Mouse (Mus musculus) kidney, adult 8-10 months (tissue): ENCODE data around the gene Myog.
"Not testable (repeated sequence)": the region's sequence is repeated elsewhere in the genome, so short reads cannot be mapped to it uniquely, and the experiment has no call there.

Experiments used
- DNase-seq, 2 experiments: peaks; one replicate each; pipeline ENCODE4 v3.0.0; 2022

Gene Myog

DNA sequence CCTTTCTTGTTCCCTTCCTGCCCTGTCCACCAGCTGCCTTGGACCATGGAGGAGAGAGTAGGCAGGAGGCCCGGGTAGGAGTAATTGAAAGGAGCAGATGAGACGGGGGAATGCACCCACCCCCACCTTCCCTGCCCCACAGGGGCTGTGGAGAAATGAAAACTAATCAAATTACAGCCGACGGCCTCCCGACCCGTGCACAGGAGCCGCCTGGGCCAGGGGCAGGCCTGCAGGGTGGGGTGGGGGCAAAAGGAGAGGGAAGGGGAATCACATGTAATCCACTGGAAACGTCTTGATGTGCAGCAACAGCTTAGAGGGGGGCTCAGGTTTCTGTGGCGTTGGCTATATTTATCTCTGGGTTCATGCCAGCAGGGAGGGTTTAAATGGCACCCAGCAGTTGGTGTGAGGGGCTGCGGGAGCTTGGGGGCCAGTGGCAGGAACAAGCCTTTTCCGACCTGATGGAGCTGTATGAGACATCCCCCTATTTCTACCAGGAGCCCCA lies at the start of gene Myog:
TSS of gene Myog (plus strand) at position 392 of the 502 bp plus-strand sequence.
- DNase-seq = no peak

DNA sequence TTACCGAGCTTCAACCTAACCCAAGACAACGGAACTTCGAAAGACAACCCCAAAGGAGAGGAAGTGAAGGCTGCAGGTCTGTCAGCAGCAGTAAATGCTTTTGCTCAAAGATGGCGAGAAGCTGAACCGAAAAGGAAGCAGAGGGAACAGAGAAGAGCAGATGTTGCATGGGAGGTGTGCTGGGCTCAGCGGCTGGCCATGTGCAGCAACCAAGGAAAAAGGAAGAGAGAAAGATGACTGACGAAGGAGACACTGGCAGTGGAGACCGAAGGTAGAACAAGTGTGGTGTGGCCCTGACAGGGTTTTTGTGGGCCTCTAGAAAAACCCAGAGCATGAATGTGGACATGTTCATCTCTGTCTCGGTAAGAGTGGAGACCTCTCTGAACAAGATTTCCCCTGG lies 49.1 kb upstream of the Myog start:
- no peak for DNase-seq

DNA sequence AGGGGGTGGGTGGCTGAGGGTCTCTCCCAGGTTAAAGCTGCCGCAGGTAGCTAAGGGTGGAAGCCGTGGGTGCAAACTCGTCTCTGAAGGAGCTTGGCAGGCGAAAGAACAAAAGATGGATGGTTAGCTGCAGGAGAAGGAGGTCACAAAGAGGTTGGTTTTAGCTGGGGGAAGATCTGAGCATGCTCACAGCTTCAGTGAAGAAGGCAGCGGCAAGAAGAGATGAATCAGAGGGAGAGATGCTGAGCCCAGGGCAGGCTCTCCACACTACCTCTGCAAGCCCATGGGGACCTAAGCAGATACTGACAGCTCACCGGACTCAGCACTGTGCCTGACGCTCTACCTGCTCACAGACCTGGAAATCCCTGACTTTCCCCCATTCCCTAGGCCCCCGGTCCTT lies 48.5 kb upstream of the Myog start:
- no peak for DNase-seq

DNA sequence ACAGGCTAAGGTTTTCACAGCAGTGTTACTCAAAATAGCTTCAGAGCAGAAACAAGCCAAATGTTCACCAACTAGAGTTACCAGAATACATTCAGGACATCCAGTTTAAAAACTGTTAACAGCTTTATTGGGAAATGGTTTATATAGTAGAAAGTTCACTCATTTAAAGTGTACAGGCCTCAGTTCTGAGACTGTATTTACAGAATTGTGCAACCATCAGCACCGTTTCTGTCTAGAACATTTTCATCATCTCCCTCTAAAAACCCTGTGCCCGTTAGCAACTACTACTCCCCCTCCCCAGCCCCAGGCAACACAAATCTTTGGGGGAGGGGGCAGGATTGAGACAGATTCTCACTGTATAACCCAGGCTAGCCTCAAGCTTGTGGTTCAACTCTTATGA lies 47.5 kb upstream of the Myog start:
- DNase-seq = no peak

DNA sequence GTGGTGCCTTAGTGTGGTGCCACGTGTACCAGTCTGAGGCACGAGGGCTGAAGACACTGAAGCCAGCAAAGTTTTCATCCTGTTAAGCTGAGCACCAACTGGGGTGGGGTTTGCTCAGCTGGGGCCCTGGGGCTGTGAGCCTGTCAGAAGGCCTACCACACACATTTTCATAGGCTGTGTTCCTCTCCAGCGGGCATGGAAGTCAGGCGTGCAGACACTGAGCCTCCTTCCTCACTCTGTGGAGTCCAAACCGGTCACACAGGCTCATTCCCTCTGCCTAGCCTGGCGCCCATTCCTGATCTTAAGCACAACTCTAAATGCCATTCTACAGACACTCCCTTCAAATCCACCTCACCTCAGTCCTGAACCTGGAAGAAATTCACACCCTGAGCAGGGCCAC lies 46.3 kb upstream of the Myog start:
- no peak for DNase-seq

DNA sequence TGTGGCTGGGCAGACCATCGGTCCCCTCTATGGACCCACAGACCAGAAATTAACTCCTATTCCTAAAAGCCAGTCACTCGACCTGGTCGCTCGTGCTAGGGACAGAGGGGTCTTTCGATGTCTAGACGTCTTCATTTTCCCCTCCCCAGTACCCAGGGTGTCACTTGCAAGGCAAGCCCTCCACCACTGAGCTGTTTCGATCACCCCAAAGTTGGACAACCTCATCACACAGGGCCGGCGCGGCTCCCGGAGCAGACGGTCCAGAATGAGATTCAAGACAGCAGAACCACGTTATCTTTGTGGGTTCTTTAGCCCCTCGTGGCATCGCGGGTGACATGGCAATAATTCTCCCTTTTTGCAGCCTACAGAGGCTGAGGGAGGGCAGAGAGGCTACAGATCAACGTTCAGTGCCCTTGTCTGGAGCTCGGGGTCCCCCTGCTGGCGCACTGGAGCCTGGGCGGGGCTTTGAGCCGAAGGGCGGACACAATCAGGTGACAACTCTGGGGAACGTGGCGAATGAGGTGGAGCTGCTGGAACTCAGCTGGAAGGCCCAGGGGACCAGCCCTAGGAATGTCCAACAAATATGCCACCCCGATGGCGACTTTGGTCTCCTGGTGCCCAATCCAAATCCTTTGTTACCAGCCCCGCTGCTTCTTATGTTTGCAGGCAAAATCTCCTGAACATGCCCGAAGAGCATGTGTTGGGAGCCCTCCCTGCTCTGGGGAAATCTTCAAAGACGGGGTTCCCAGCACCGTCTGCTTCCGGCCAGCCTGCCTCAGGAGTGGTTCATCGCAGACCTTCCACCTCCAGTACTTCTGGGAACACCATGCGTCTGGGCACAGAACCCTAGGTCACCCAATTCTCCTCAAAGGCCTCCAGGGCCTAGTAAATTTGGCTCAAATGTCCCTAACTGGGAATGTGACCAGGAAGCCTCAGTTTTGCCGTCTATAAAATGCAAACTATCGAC lies 45.6 kb upstream of the Myog start:
- peak; percentile 83 to 91 for DNase-seq

DNA sequence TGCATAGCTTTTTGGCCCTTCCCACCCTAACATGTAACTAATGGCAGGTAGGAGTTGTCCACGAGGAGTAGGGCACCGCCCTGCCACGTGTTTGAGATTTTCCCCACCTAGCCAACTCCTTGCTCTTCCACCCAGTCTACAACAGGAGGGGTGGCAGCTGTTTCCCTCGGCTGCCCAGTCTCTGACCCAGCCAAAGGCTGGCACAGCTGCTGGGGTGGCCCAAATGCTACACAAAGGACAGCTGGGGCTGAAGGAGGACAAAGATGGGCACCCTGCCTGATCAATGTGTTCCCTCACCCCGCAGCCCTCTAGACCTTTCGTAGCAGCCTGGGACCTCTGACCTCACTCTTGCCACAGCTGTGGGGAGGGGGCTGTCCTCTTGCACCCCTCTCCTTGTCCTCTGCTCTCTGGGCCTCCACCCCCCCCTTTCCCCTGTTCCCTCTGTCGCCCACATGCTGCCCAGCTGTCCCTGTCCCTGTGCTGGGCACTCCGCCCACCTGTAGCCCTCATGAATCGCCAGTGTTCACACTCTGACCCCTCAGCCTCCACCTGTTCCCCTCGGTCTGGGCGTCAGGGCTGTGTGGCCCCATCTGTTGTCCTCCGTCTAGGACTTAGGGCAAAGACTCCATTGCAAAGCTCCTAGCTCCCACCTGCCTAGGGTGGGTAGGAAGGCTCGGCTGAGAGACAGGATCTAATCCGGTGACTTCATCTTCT lies 44.6 kb upstream of the Myog start:
- no peak for DNase-seq

DNA sequence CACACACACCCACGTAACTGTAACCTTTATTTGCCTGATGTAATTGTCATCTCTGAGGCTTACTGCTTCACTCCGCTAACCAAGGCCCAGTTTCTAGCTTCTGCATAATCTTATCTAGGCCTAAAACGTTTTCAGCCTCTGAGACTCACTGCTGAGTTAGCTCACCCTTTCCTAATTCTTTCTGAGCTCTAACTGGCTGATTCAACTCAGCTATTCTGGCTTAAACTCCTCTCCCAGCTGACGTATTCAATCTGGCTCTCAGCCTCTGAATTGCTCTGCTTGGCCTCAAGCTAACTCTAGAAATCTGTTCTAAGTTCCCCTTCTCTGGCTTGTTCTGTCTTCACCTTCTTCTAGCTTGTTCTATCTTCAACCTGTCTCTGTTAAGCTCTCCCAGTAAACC lies 43.2 kb upstream of the Myog start:
- DNase-seq = no peak

DNA sequence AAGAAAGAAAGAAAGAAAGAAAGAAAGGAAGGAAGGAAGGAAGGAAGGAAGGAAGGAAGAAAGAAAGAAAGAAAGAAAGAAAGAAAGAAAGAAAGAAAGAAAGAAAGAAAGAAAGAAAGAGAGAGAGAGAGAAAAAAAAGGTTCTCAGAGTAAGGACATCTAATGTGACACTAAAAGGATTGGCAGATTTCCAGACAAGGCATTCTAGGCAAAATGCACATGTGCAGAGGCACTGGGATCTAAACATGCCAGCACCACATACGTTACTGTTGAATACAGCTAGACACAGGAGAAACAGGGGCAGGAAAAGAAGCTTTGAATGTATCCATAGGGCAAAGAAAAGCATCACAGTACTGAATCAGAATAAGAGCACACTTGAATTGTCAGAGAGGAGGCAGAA lies 40.1 kb upstream of the Myog start:
- DNase-seq = not testable (repeated sequence)

DNA sequence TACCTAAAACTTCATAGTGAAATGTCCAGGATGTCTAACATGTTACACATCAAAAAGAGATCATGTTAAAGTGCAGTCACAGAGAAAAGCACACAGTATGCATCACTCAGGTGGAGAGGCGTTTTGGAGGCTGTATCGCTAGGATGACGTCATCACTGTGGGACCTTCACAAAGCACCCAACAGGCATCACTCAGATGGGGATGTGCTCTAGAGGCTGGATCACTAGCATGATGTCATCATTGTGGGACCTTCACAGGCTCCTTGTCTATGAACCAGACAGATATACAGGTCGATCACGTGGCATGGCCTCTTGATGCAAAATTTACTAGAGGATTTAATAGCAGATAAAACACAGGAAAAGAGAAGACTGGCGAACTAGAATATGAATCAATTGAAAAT lies 25.4 kb upstream of the Myog start:
- no peak for DNase-seq

DNA sequence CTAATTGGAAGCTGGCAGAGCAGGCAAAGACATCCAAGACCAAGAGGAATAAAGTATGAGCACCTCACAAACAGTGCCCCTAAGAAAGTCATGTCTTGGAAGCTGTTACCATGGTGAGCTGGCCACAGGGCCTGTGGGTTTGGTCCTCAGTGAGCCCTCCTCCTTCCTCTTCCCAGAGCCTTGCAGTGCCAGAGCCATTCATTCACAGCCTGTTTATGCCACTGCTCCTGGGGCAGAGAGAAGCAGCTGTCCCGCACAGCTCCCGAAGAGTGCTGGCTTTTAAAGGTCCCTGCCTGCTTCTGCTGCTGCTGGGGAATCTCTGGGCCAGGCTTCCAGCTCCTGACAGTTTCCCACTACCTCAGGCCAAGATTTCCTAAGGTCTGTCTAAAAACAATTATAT lies 24.0 kb upstream of the Myog start:
- no peak for DNase-seq

DNA sequence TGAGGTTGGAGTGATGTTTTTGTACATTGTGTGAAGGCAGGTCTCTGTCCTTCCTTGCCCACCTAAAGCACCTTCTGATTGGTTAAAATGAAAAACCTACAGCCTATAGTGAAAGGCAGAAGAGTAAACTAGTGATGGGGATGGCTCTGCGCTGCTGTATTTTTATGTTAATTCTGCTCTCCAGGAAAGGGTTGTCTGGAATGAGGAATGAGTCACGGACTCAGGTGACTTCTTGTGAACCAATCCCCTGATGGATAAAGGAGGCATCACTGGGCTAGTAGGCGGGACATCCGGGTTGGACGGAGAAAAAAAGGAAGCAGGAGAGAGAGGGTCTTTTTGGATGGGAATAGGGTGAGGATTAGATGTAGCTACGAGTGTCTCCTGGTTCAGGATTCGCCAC lies 19.8 kb upstream of the Myog start:
- no peak for DNase-seq

DNA sequence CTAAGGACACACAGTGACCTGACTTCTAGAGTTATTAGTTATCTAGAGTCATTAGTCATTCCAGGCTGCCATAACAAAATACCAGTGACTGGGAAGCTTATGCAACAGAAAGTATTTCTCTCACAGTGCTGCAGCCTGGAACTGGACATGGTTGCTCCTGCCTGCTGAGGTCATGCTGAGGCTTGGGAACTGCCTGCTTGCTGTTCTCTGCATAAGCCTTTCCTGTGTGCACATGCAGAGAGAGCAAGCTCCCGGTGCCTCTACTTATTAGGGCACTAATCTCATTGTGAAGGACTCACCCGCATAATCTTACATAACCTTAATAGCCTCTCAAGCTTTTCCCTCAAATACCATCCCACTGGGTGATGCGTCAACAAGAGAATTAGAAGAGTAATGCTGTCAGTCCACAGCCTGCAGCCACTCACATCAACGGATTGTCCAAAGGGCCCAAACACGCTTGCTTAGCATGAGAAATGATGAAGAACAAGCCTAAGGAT lies 17.0 kb upstream of the Myog start:
- DNase-seq = no peak

DNA sequence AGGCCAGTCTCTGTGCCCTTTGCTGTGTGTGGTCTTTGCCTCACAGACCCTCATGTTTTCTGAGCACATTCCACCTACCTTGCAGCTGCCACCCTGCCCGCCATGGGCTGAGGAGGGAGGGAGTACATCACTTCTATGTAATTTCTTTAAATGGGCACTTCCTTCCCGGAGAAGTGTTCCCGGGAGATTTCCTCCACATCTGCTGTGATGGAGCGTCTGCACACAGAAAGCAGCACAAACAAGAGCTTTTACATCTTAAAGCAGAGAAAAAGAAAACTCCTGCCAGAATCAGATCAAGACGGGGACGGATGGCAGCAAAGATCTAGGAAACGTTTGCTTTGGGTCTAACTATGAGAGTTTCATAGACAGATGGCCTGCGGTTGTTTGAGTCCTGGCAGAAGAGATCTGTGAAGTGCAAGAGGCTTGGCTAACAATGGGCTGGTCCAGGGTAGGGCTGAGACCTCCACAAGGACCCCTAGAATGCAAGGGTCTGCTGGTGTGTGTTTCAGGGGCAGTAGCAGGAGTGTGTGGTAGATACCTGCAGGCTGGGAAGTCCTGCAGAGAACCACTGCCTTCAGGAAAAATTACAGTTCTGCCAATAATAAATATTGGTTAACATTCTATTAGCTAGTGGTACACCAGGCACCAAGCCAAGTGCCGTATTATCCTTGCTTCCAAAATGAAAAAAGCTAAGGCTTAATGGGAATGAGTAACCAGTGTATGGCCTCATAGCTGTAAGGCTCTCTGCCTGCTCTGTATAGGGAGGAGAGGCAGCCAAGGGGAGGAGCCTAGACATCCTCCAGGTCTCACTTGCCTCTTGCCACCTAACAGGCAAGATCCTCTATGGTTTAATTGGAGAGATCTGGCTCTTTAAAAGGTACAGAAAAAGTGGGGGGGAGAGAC lies 16.0 kb upstream of the Myog start:
- no peak for DNase-seq

DNA sequence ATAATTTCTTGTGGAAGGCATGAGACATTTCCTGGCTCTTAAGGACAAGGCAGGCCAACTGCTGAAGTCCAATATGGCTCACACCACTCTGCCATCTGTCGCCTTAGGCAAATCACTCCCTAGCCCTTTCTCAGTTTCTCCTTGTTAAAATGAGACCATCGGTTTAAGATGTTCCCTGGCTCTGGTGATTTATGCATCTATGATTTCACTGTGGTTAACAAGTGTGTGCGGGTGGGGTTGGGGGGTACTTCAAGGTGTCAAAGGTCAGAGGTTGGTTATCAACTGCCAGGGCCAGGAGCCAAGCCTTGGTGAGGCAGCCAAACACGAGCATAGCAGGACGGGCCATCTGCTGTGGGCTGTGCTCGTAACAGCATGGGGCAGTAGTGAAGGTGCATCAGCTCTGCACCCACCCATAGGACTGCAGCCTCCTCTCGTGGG lies 15.3 kb upstream of the Myog start:
- no peak for DNase-seq

DNA sequence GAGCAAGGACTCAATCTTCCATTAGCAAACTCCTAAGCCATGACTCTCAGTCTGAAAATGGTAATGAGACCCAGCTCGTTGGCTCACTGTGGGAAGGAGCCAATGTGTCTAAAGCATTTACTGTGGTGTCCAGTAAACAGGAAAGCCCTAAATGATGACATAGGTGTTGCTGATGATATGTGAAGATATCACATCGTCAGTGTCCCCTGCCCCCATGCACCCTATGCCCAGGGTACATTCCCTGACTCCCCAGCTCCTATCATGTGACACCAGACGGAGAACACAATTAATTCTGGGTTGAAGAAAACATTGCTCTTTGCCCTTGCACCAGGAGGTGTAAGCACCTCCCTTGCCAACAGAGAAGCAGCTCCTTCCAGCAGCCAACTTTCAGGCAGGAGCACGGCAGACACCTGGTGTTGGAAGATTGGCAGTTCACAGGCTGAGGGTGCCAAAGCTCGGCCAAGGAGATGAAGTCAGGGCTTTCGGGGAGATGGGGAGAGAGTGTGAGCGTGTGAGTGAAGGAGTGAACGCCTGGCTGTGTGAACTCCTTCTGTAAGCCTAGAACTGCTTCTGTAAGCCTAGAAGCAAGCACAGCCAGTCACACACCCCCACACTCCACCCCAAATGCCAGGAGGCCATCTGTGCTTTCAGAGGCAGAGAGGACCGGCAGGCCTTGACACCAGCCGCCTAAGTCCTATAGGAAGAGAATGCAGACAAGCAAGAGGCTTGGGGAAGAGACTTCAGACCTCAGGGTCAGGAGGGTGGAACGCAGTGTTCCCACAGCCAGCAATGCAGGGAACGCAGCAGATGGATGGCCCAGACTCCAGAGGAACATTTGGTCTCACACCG lies 13.9 kb upstream of the Myog start:
- DNase-seq = peak; percentile 62 to 76

DNA sequence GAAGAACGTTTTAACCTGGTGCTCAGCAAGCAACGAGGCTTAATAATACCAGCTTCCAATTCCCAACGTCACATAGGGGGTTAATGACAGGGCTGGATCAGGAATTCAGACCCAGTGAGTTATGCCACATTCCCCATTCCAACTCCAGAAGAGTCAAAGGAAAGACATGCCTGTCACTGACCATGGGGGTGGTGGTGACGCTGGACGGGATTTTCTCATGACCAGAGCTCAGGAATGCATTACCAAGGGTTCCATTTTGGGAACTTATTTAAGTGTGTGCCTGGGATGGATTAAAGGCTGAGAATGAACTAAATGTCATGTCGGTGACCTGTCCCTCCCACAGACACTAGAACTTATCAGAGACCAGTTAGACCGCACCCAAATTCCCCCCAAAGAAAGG lies 13.0 kb upstream of the Myog start:
- DNase-seq = no peak

DNA sequence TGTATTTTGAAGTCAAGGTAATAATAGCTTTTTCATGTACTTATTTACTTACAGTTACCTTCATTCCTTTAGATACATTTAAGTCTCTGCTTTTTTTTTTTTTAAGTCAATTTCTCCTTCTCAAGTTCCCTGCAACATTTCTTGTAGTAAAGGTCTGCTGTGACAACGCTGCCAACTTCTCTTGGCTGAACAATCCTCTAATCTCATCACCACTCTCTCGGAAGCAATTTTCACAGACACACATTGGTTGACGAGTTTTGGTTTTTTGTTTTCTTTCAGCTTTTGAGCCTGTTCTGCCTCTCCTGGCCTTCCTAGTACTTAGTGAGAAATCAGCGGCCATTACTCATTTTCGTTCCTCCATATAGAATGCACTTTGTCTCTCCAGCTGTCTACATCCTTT lies 9.6 kb upstream of the Myog start:
- no peak for DNase-seq

DNA sequence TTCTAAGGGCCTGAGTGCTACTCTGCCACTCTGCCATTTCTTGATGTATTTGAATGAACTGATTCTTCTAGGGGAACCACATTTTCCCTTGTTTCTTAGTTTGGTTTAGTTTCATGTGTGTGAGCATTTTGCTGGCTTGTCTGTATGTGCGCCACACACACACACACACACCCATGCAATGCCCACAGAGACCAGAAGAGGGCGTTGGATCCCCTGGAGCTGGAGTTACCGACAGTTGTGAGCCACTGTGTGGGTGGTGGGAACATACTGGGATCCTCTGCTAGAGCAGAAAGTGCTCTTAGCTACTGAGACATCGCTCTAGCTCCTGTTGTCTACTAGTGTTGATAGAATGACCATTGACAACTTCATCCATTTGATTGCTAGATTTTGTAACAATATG lies 8.2 kb upstream of the Myog start:
- DNase-seq = no peak

DNA sequence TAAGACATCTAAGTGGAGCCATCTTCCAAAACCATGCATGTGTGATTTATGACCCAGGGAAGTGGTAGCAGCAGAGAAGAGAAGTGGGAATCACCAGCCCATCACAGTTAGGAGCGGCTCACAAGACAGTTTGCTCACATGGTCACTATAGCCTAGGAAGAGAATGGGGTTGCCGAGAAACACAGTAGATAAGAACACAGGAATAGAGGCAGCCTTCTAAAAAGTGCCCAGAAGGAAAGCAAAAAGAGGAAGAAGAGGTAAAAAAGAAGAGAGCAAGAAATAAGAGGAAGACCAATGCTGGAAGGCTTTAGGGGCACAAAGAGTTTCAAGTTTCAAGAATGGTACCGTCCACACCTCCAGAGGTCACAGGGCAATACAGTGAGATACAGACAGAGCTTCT lies 7.4 kb upstream of the Myog start:
- DNase-seq = no peak

DNA sequence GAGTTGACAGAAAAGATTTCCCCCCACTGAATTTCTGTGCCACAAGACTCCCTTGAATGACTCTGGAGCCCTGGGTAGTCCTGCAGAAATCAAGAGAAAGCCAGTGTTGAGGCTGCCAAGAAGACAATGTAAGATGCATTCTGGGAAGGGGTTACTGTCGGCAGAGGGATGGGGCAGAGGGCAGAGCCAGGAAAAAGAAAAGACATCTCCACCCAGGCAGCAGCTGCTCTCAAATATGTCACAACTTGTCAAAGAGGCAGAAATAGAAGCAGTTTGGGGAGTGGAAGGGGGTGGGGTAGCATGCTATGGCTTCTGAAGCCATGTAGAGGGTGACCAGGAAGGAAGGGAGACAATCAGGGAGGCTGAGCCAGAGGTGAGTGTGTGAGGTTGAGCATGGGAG lies 6.7 kb upstream of the Myog start:
- no peak for DNase-seq
